Mouse (Mus musculus): ENCODE data around the gene Wfdc2.

Gene Wfdc2

DNA sequence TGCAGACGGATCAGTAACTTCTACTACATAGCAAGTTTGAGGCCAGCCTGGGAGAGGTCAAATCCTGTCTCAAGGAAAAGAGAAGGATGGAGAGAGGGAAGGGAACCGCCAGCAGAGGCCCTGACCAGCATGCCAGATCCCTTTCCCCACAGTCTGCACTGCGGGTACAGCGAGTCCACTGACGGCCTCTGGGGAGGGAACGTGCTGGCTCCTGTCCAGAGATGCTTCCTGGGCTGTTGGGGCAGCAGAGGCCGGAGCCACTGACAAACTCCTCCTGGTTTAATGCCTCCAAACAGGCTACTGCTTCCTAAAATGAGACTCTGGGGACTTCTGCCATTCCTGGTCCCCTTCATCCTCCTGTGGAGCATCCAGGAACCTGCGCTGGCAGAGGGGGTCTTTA is 51.3 kb downstream of the Wfdc2 start, which contains the start of the genes Wfdc6b and Wfdc8:
Gene Wfdc6b, plus strand, starts transcription at position 52 of the 400 bp plus-strand sequence.
Gene Wfdc8, minus strand, starts transcription at position 156 of the 400 bp plus-strand sequence.
- peak; percentile 51 to 67 for DNase-seq (ENCODE audit: inconsistent age in 2 of 2, low spot score in 1 of 2)

GRCm38 (mm10) chr2:164615386-164615785 is 53.2 kb downstream of the Wfdc2 start:
- no peak for DNase-seq (ENCODE audit: inconsistent age in 2 of 2, low spot score in 1 of 2)
